8 mouse cellular contexts compared by ENCODE assay signal in the genomic region with DNA sequence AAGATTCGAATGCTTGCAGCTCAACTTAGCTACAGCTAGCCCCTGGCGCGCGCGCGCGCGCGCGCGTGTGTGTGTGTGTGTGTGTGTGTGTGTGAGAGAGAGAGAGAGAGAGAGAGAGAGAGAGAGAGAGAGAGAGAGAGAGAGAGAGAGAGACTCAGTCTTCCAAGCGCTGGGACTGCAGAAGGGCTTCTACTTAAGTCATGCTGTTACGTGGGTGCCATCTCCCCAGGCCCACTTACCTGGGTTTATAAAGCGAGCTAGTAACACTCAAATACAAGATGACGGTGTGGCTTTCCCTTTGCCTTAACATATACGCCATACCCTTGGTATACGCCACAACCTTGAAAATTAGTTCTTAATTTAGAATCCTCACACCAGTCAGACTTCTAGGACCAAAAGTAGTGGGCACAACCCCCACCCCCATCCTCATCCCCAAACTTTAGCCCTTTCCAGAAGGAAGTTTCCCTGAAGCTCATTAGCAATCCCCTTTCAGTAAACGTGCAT. TPM values are rescaled to one million over a fixed set of nuclear protein-coding genes. Genes with fewer than 3 reads are reported as not detected.
DNase-seq lines count a peak whose midpoint lies in the region; ATAC-seq and TF ChIP-seq lines count a peak whose summit lies in the region.

No protein-coding gene starts in this region.

- peak overlapping the region; percentile 83 for H3K4me2 ChIP-seq in heart, embryonic 14.5 days (ENCODE audit: low read length)
- peak overlapping the region; percentile 90 for H3K4me2 ChIP-seq in forebrain, postnatal 0 days (ENCODE audit: low read depth)

- H3K27me3 ChIP-seq in heart, embryonic 14.5 days (ENCODE audit: control insufficient read depth, insufficient read depth, low read length): no peaks in the 10 kb centered on the region
- no peaks in the 10 kb centered on the region for H3K27me3 ChIP-seq in G1E (ENCODE audit: insufficient read depth, low read length)
- H3K27me3 ChIP-seq in forebrain, postnatal 0 days (ENCODE audit: insufficient read depth, low read length): no peaks in the 10 kb centered on the region

- no peaks in the 10 kb centered on the region for H3K79me2 ChIP-seq in macrophage (ENCODE audit: inconsistent target)

- whole genome bisulfite sequencing in heart, embryonic 14.5 days: 12% methylated on average over 18 of the region's 18 CpGs
- WGBS in forebrain, postnatal 0 days: 12% methylated on average over 18 of the region's 18 CpGs
- 59% methylated on average over 8 of the region's 18 CpGs for WGBS in macrophage (ENCODE audit: missing documents)

- H3K4me3 ChIP-seq in heart, embryonic 14.5 days (ENCODE audit: control insufficient read depth in 1 of 2, insufficient read depth in 1 of 2, low read depth in 1 of 2, low read length in 2 of 2): peak overlapping the region; percentile 53 to 61
- H3K4me3 ChIP-seq in G1E (ENCODE audit: low read depth, low read length) (peak overlapping the region; percentile 74), macrophage (ENCODE audit: inconsistent target) (peak overlapping the region; percentile 28)
- H3K4me3 ChIP-seq in forebrain, postnatal 0 days (ENCODE audit: low read depth, low read length): peak overlapping the region; percentile 65

- no peaks in the 10 kb centered on the region for H3K36me3 ChIP-seq in heart, embryonic 14.5 days (ENCODE audit: control insufficient read depth, insufficient read depth, low read length)
- H3K36me3 ChIP-seq in G1E (replicated peaks) (peaks cover 1% of the 10 kb centered on the region), macrophage (ENCODE audit: inconsistent target) (no peaks in the 10 kb centered on the region)
- no peaks in the 10 kb centered on the region for H3K36me3 ChIP-seq in forebrain, postnatal 0 days (ENCODE audit: insufficient read depth)

- peak overlapping the region; percentile 89 to 97 for H3K27ac ChIP-seq in heart, embryonic 14.5 days (replicated peaks in 1 of 2; ENCODE audit: control insufficient read depth in 1 of 2, insufficient read depth in 1 of 2, low read depth in 2 of 2, low read length in 2 of 2)
- H3K27ac ChIP-seq in forebrain, postnatal 0 days (ENCODE audit: low read depth, low read length): peak overlapping the region; percentile 92
- peak overlapping the region; percentile 88 for H3K27ac ChIP-seq in macrophage

- no peak for TF ChIP-seq CTCF in G1E (IDR thresholded peaks at IDR 0.05; ENCODE audit: low read depth, low read length)
- no peak for TF ChIP-seq CTCF in forebrain, postnatal 0 days (IDR thresholded peaks at IDR 0.05; ENCODE audit: low read depth)

- H3K4me1 ChIP-seq in heart, embryonic 14.5 days (ENCODE audit: control insufficient read depth in 2 of 2, insufficient read depth in 2 of 2, low read length in 2 of 2): peaks cover 2 to 5% of the 10 kb centered on the region in 2 experiments; a peak in 3 of 4 replicates
- H3K4me1 ChIP-seq in G1E (ENCODE audit: insufficient read depth, low read depth, low read length): peaks cover 45% of the 10 kb centered on the region
- peaks cover 9% of the 10 kb centered on the region; the same call in 1 of the 2 replicates for H3K4me1 ChIP-seq in forebrain, postnatal 0 days (ENCODE audit: insufficient read depth)

- peak overlapping the region; percentile 79 for H3K9ac ChIP-seq in heart, embryonic 14.5 days (ENCODE audit: low read length)
- peak overlapping the region; percentile 86 for H3K9ac ChIP-seq in forebrain, postnatal 0 days

- no peak for DNase-seq in heart, adult 18-20 months
- no peak for DNase-seq in G1E (ENCODE audit: low spot score)
- no peak for DNase-seq in forebrain, postnatal 0 days
- no peak for DNase-seq in retina, postnatal 1 day
- no peak for DNase-seq in adrenal gland, postnatal 14 days
- no peak for DNase-seq in yolk sac, embryonic 10.5 days (ENCODE audit: low spot score)

- ATAC-seq in heart, embryonic 14.5 days (ENCODE audit: insufficient number of reproducible peaks, insufficient read depth, low FRiP score, low read depth): no peak
- no peak for ATAC-seq in G1E (ENCODE audit: extremely low read depth, insufficient number of reproducible peaks, low FRiP score, poor library complexity, severe bottlenecking)
- ATAC-seq in forebrain, postnatal 0 days: no peak

- H3K9me3 ChIP-seq in heart, embryonic 14.5 days (ENCODE audit: control insufficient read depth, low read length): no peaks in the 10 kb centered on the region
- no peaks in the 10 kb centered on the region for H3K9me3 ChIP-seq in G1E (replicated peaks)
- no peaks in the 10 kb centered on the region for H3K9me3 ChIP-seq in forebrain, postnatal 0 days (ENCODE audit: low read length)

RNA-seq across cellular contexts. Expression of a gene that starts 25.9 kb away (rescaled TPM):
- polyA plus RNA-seq in heart, embryonic 14.5 days (2014; fragmentation: Nextera tagmentation; extraction: Ambion mirVana): 139 and 146 TPM in 2 replicates
- 1 to 10 TPM; 9.1 to 9.4 TPM for total RNA-seq in heart, adult 18-20 months (2021)
- total RNA-seq in G1E (2014; fragmentation: Nextera tagmentation) (710 and 771 TPM in 2 replicates), G1E (2017) (537 and 649 TPM in 2 replicates)
- polyA plus RNA-seq in G1E (2012) (63.8 and 97.6 TPM in 2 replicates), macrophage (2018) (51.1 to 117 TPM (median 106 TPM) in 3 replicates)
- 540 and 696 TPM in 2 replicates for total RNA-seq in forebrain, postnatal 0 days (2014; rRNA removed)
- 162 and 210 TPM in 2 replicates for polyA plus RNA-seq in forebrain, postnatal 0 days (2015; fragmentation: Nextera tagmentation; extraction: Ambion mirVana)
- 100 to 1,000 TPM in 2 of 26 experiments, 10 to 100 TPM in 14, 1 to 10 TPM in 10; 2.2 to 156 (median 19.0) TPM for total RNA-seq in macrophage (2018; cell fraction: chromatin; rRNA removed)
- total RNA-seq in macrophage (2018; cell fraction: cytosol; rRNA removed): 100 to 1,000 TPM; 105 to 368 (median 202) TPM
- total RNA-seq in macrophage (2018; cell fraction: nucleus; rRNA removed): 100 to 1,000 TPM in 21 of 26 experiments, 10 to 100 TPM in 5; 21.2 to 569 (median 200) TPM
- 337 and 408 TPM in 2 replicates for total RNA-seq in adrenal gland, postnatal 14 days (2021)

Comparison
In these comparisons a context has a peak if more than half of its experiments do, and no peak if none do; other contexts are left out.
1. RNA of a gene that starts 25.9 kb away (total RNA-seq): 537 to 771 TPM in G1E, 540 to 696 TPM in forebrain, postnatal 0 days and 337 to 408 TPM in adrenal gland, postnatal 14 days; 9.1 to 9.4 TPM in heart, adult 18-20 months; every median in the first group is over 10 times any median in the second.
2. Peak in every context shown above with its lines, with median percentiles within 50 percentile points of each other: H3K27ac ChIP-seq and H3K4me3 ChIP-seq.